Mouse (Mus musculus) heart, adult 2 months (tissue): Measurements from ENCODE around the gene Omt2a.
"Not testable (repeated sequence)": the region's sequence is repeated elsewhere in the genome, so short reads cannot be mapped to it uniquely, and the experiment has no call there.

Experiments
- EP300 ChIP-seq: fragments of 200-500 bp; IDR thresholded peaks from 2 replicates; pipeline ENCODE4 v1.6.1; 2011; ENCODE audit warnings: low read depth, low read length, control low read depth; ENCODE audit not compliant: insufficient read depth
- POLR2A ChIP-seq: fragments of 200-500 bp; IDR thresholded peaks from 2 replicates; pipeline ENCODE4 v1.6.1; 2011; ENCODE audit warnings: mild to moderate bottlenecking, low read depth, low read length, control low read depth; ENCODE audit not compliant: insufficient read depth

DNA sequence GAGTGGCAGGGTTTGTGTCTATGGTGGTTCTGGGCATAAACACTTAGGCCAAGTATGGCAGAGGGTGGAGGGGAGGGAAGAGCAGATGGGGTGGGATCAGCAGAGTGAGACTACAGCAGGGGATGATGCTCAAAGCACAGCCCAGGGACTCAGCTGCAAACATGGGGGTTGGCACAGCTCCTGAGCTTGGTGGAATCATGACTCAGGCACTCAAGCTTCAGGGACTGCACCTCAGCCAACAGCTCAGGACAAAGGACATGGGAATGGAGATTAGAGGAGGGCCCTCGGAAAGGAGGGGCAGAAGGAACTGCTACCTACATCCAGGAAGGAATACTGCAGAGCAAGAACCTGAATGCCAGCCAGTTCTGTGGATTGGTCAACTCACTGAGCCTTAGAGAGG, 15.5 kb downstream of the Omt2a start:
- not testable (repeated sequence) for TF ChIP-seq EP300, POLR2A
